Mouse (Mus musculus): ENCODE data around the gene Ndufb10.

Ndufb10 gene

DNA sequence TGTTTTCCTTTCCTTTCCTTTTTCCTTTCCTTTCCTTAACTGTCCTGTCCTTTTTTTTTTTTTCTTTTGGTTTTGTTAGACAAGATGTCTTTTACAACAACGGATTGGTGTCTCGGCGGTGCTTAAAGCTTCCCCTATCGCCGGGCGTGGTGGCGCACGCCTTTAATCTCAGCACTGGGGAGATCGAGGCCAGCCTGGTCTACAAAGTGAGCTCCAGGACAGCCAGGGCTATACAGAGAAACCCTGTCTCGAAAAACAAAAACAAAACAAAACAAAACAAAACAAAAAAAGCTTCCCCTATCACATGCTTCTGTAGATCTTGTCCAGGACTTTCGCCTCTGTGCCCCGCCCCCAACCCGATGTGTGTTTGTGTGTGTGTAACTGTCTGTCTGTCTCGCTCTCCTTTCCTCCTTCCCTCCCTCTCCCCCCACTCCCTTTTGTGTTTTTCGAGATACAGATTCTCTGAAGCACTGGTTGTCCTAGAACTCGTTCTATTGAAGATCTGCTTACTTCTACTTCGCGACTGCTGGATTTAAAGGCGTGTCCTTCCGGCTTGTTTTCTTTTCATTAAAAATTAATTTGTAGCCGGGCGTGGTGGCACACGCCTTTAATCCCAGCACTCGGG lies 16.4 kb downstream of the Ndufb10 start:
- no peak for DNase-seq (ENCODE audit: low spot score in 2 of 2)

GRCm38 (mm10) chr17:24706982-24707800 lies 17.1 kb downstream of the Ndufb10 start, which contains the start of gene Tbl3:
TSS of gene Tbl3 (minus strand) at chr17:24707660.
- peak; percentile 95 to 98 for DNase-seq (ENCODE audit: low spot score in 2 of 2)

DNA sequence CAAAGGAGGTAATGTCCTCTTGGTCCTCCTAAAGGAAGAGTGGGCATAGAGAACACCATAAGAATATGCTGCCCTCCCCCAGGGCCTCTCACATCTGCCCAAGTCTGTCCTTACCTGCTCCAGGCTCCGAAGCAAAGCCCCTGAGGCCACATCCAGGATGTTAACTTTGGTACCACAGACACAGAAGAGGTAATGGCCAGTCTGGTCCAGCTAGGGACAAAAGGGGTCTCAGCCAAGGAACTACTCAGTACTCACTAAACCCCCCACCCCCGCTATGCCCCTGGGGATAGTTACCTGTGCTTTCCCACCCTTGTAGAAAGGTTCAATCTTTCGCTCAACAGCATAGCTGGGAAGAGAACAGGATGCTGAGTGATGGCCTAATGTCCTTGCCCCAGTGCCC lies 18.5 kb downstream of the Ndufb10 start:
- DNase-seq (ENCODE audit: low spot score in 2 of 2): no peak

GRCm38 (mm10) chr17:24701251-24701650 lies 23.0 kb downstream of the Ndufb10 start:
- DNase-seq (ENCODE audit: low spot score in 2 of 2): no peak

- no peak for DNase-seq (ENCODE audit: low spot score in 2 of 2)
Measured at GRCm38 (mm10) chr17:24699473-24699872, 24.8 kb downstream of the Ndufb10 start.

- DNase-seq (ENCODE audit: low spot score in 2 of 2): no peak
Measured at GRCm38 (mm10) chr17:24698715-24699114, 25.6 kb downstream of the Ndufb10 start.

DNA sequence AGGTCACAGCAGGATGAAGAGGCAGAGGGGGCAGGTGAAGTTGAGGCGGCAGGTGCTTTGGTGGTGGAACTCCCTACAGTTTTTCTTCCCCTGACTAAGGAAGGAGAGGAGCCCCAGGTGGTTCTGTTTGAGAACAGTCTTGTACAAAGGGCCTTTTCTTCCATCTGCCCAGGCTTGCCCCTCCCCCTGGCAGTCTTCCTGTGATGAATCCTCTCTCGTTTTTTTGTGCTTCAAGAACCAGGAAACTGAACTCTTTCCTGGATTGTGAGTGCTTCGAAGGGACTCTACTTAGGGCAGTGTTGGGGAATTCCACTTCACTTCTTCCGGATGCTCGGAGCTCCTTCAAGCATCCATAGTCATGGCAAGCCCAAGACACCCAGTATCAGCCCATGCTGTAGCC lies 26.3 kb downstream of the Ndufb10 start:
- no peak for DNase-seq (ENCODE audit: low spot score in 2 of 2)

- peak; percentile 74 to 80 for DNase-seq (ENCODE audit: low spot score in 2 of 2)
Measured at GRCm38 (mm10) chr17:24696011-24696697, 28.1 kb downstream of the Ndufb10 start, which contains the start of the genes Gfer and Noxo1. TSS of gene Gfer (minus strand) at chr17:24696156. TSS of gene Noxo1 (plus strand) at chr17:24696234.

- DNase-seq (ENCODE audit: low spot score in 2 of 2): no peak
Measured at GRCm38 (mm10) chr17:24695326-24696010, 28.8 kb downstream of the Ndufb10 start.

GRCm38 (mm10) chr17:24692385-24692784 lies 31.9 kb downstream of the Ndufb10 start:
- DNase-seq (ENCODE audit: low spot score in 2 of 2): no peak

DNA sequence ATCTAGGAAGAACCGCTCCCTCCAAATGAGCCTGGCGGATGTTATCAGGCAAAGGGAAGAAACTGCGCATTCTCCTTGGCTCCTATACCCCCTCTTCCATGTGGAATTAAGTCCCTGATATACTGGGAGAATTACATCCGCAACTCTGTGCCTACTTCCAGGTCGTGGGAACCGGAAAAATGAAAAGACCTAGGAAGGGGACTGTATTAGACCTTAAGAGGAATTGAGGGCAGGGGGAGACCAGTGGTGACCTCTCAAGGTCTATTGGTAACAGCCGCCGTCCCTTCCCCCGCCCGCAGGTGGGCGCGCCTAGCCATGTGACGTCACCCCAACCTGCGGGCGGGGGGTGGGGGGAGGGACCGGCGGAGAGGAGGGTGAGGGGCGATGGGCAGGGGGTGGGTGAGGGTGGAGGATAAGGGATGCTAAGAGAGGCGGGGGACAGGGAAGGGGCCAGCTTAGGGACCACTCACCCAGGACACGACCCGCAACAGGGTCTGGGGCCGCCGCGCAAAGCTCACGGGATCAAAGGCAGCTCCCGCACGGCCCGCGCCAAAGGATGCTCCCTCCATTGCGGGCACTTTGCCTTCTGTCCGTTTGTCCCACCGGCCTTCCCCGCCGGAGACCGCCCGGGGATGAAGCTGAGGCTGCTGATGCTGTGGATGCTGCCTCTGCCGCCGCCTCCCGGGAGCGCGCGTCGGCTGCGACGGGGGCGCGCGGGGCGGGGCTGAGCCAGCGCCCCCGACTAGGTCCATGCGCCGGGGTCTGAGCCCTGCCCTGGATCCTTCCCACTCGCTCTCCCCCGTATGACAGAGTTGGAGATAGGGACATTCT lies 34.8 kb downstream of the Ndufb10 start, which contains the start of gene Syngr3:
Gene Syngr3 (minus strand): TSS at position 705 of the 831 bp plus-strand sequence.
- DNase-seq (ENCODE audit: low spot score in 2 of 2): peak; percentile 57 to 60

- DNase-seq (ENCODE audit: low spot score in 2 of 2): no peak
Measured at GRCm38 (mm10) chr17:24687599-24687998, 36.7 kb downstream of the Ndufb10 start.

DNA sequence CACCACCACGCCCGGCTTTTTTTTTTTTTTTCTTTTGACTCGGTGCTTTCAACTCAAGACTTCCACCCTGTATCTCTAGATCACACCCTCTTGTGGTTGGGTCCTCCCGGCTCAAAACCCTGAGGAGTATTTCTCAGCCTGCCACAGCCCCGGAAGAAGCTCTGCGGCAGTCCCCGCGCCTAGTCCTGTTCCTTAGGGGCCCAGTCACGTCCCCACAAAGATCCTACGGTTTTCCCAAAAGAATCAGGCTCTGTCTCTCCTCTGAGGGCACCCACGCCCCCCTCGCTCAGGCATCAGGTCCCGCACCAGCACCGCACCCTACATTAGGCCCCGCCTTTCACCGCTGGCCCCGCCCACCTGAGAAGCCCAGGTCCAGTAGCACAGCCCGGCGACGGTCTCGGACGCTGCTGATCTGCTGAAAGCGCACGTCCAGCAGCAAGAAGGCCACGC lies 37.1 kb downstream of the Ndufb10 start:
- no peak for DNase-seq (ENCODE audit: low spot score in 2 of 2)

DNA sequence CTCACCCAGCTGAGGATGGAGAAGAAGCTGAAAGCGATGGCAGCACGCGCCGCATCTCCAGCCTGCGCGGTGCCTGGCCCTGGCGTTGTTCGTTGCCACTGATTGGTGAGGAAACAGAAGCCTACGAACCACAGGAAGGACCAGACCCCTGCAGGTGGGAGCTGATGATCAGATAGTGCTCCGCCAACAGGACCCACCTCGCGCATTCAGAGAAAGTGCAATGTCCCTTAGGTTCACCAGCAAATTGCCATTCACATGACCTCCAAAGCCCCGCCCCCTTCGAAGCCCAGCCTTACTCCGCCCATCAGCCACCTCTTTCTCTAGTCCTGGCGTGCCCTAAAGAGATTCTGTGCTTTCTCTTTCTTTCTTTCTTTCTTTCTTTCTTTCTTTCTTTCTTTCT lies 37.8 kb downstream of the Ndufb10 start:
- no peak for DNase-seq (ENCODE audit: low spot score in 2 of 2)

GRCm38 (mm10) chr17:24677500-24678080 lies 46.7 kb downstream of the Ndufb10 start:
- DNase-seq (ENCODE audit: low spot score in 2 of 2): no peak

GRCm38 (mm10) chr17:24676877-24677276 lies 47.4 kb downstream of the Ndufb10 start:
- DNase-seq (ENCODE audit: low spot score in 2 of 2): no peak

GRCm38 (mm10) chr17:24676187-24676586 lies 48.1 kb downstream of the Ndufb10 start:
- peak; percentile 38 to 78 for DNase-seq (ENCODE audit: low spot score in 2 of 2)

- DNase-seq (ENCODE audit: low spot score in 2 of 2): peak; percentile 54 to 72
Measured at GRCm38 (mm10) chr17:24674277-24674676, 50.0 kb downstream of the Ndufb10 start.

- DNase-seq (ENCODE audit: low spot score in 2 of 2): no peak
Measured at GRCm38 (mm10) chr17:24672141-24672540, 52.1 kb downstream of the Ndufb10 start.
